Mouse (Mus musculus) right cerebral cortex, postnatal 14 days (tissue): ENCODE measurements around the gene Dqx1.

Experiments
- DNase-seq: peaks from one replicate; pipeline ENCODE4 v3.0.0; 2022

Gene Dqx1

GRCm38 (mm10) chr6:83111510-83112136, 54.0 kb downstream of the Dqx1 start:
- DNase-seq, result no peak

- peak; percentile 94 for DNase-seq
Measured at GRCm38 (mm10) chr6:83115011-83115671, 57.5 kb downstream of the Dqx1 start, which contains the start of gene Mogs. Gene Mogs, plus strand, starts transcription at chr6:83115496.

- no peak for DNase-seq
Measured at GRCm38 (mm10) chr6:83115682-83116372, 58.2 kb downstream of the Dqx1 start.

- no peak for DNase-seq
Measured at GRCm38 (mm10) chr6:83116373-83117164, 58.9 kb downstream of the Dqx1 start.
